Comparison of ENCODE assay signal across 10 mouse cellular contexts in genomic region chr15:101147115-101147909, GRCm38 (mm10). TPM values are rescaled to one million over a fixed set of nuclear protein-coding genes. Genes with fewer than 3 reads are reported as not detected.
DNase-seq lines count a peak whose midpoint lies in the region; ATAC-seq lines count a peak whose summit lies in the region.
"Had no signal": no experiment of that assay in that cellular context is flagged by ENCODE, and none has a peak within 500 bp of the region (broad histone marks: within the 10 kb centered on the region; RNA-seq: fewer than 3 reads in every experiment).

No protein-coding gene starts in this region.

- WGBS in heart, embryonic 11.5 days (ENCODE audit: insufficient replicate concordance) = 27% methylated on average over 16 of the region's 16 CpGs
- 76% methylated on average over 16 of the region's 16 CpGs for WGBS in midbrain, embryonic 16.5 days
- 76% methylated on average over 16 of the region's 16 CpGs for WGBS in midbrain, embryonic 15.5 days
- 23% methylated on average over 16 of the region's 16 CpGs for WGBS in heart, embryonic 15.5 days

- H3K27me3 ChIP-seq in heart, embryonic 11.5 days (ENCODE audit: control insufficient read depth, insufficient read depth, low read length) = no peaks in the 10 kb centered on the region
- H3K27me3 ChIP-seq in midbrain, embryonic 16.5 days (ENCODE audit: control insufficient read depth, insufficient read depth, low read depth, low read length) = no peaks in the 10 kb centered on the region
- no peaks in the 10 kb centered on the region for H3K27me3 ChIP-seq in midbrain, embryonic 15.5 days (replicated peaks)
- H3K27me3 ChIP-seq in heart, embryonic 15.5 days = no peaks in the 10 kb centered on the region
- no peaks in the 10 kb centered on the region for H3K27me3 ChIP-seq in splenic B cell, adult 2 months (ENCODE audit: control insufficient read depth, insufficient read depth, low read length, poor library complexity, severe bottlenecking)

- H3K4me2 ChIP-seq in heart, embryonic 11.5 days = peak overlapping the region; percentile 44
- no peak overlapping the region for H3K4me2 ChIP-seq in midbrain, embryonic 16.5 days (ENCODE audit: low read length)
- H3K4me2 ChIP-seq in midbrain, embryonic 15.5 days = no peak overlapping the region
- H3K4me2 ChIP-seq in heart, embryonic 15.5 days = peak overlapping the region; percentile 46

- no peak for DNase-seq in heart, adult 18-20 months
- DNase-seq in splenic B cell, adult 2 months (ENCODE audit: low read depth, low spot score) = peak; percentile 58
- no peak for DNase-seq in thymus, postnatal 14 days
- DNase-seq in cerebellum, adult 9-10 months = no peak

- ATAC-seq in heart, embryonic 11.5 days (replicated peaks; ENCODE audit: insufficient number of reproducible peaks, low FRiP score, low TSS enrichment) = 0 out of 2 replicates have a peak, but pooled peaks have one; percentile 12
- no peak for ATAC-seq in midbrain, embryonic 16.5 days
- no peak for ATAC-seq in midbrain, embryonic 15.5 days (replicated peaks)
- ATAC-seq in heart, embryonic 15.5 days (replicated peaks; ENCODE audit: insufficient number of reproducible peaks, insufficient read depth, low FRiP score, low read depth) = no peak

- H3K27ac ChIP-seq in heart, embryonic 11.5 days (ENCODE audit: low read depth, low read length) = peak overlapping the region; percentile 70
- 0 out of 2 replicates have a peak overlapping the region, but pooled peaks have one; percentile 32 for H3K27ac ChIP-seq in midbrain, embryonic 16.5 days (ENCODE audit: low read length)
- no peak overlapping the region for H3K27ac ChIP-seq in midbrain, embryonic 15.5 days
- peak overlapping the region; percentile 60 for H3K27ac ChIP-seq in heart, embryonic 15.5 days

- H3K4me3 ChIP-seq in heart, embryonic 11.5 days (ENCODE audit: low read depth, low read length) = no peak overlapping the region
- H3K4me3 ChIP-seq in midbrain, embryonic 16.5 days (ENCODE audit: low read depth, low read length) = no peak overlapping the region
- H3K4me3 ChIP-seq in midbrain, embryonic 15.5 days = no peak overlapping the region
- no peak overlapping the region for H3K4me3 ChIP-seq in heart, embryonic 15.5 days

- peaks cover 44% of the 10 kb centered on the region for H3K4me1 ChIP-seq in heart, embryonic 11.5 days (ENCODE audit: control insufficient read depth, insufficient read depth, low read length)
- peaks cover 14% of the 10 kb centered on the region for H3K4me1 ChIP-seq in midbrain, embryonic 16.5 days (ENCODE audit: control insufficient read depth, insufficient read depth, low read length)
- peaks cover 27% of the 10 kb centered on the region for H3K4me1 ChIP-seq in midbrain, embryonic 15.5 days
- peaks cover 62% of the 10 kb centered on the region for H3K4me1 ChIP-seq in heart, embryonic 15.5 days (replicated peaks)

- no peaks in the 10 kb centered on the region for H3K36me3 ChIP-seq in heart, embryonic 11.5 days (ENCODE audit: control insufficient read depth, insufficient read depth, low read length)
- H3K36me3 ChIP-seq in midbrain, embryonic 16.5 days (ENCODE audit: control insufficient read depth, insufficient read depth, low read length) = no peaks in the 10 kb centered on the region
- H3K36me3 ChIP-seq in midbrain, embryonic 15.5 days (replicated peaks) = no peaks in the 10 kb centered on the region
- no peaks in the 10 kb centered on the region for H3K36me3 ChIP-seq in heart, embryonic 15.5 days
- H3K36me3 ChIP-seq in splenic B cell, adult 2 months (ENCODE audit: control insufficient read depth, insufficient read depth, low read length, poor library complexity, severe bottlenecking) = no peaks in the 10 kb centered on the region

- no peaks in the 10 kb centered on the region for H3K9me3 ChIP-seq in heart, embryonic 11.5 days (replicated peaks; ENCODE audit: control insufficient read depth, low read length)
- no peaks in the 10 kb centered on the region for H3K9me3 ChIP-seq in midbrain, embryonic 16.5 days (replicated peaks; ENCODE audit: control insufficient read depth, low read length, poor library complexity, severe bottlenecking)
- H3K9me3 ChIP-seq in midbrain, embryonic 15.5 days = no peaks in the 10 kb centered on the region
- H3K9me3 ChIP-seq in heart, embryonic 15.5 days (replicated peaks) = no peaks in the 10 kb centered on the region

- H3K9ac ChIP-seq in heart, embryonic 11.5 days (ENCODE audit: low read depth, low read length) = peak overlapping the region; percentile 39; the same call in 1 of the 2 replicates
- no peak overlapping the region for H3K9ac ChIP-seq in midbrain, embryonic 16.5 days (ENCODE audit: low read depth, low read length)
- H3K9ac ChIP-seq in midbrain, embryonic 15.5 days = no peak overlapping the region
- peak overlapping the region; percentile 14; the same call in 1 of the 2 replicates for H3K9ac ChIP-seq in heart, embryonic 15.5 days

RNA-seq across cellular contexts. Expression of gene Acvrl1, which starts 19.0 kb away (rescaled TPM):
- 1.5 and 2.0 TPM in 2 replicates for polyA plus RNA-seq in heart, embryonic 11.5 days (2014; fragmentation: Nextera tagmentation; extraction: Ambion mirVana)
- total RNA-seq in heart, adult 18-20 months (2021) = 10 to 100 TPM; 26.5 to 27.9 TPM
- 8.0 and 10.6 TPM in 2 replicates for polyA plus RNA-seq in midbrain, embryonic 16.5 days (2015; fragmentation: Nextera tagmentation; extraction: Ambion mirVana)
- 8.6 and 8.7 TPM in 2 replicates for polyA plus RNA-seq in midbrain, embryonic 15.5 days (2015; fragmentation: Nextera tagmentation; extraction: Ambion mirVana)
- polyA plus RNA-seq in heart, embryonic 15.5 days (2015; fragmentation: Nextera tagmentation; extraction: Ambion mirVana) = 13.1 and 17.1 TPM in 2 replicates

RNA-seq across cellular contexts. Expression of gene Acvr1b, which starts 26.6 kb away (rescaled TPM):
- 8.0 and 8.9 TPM in 2 replicates for polyA plus RNA-seq in heart, embryonic 11.5 days (2014; fragmentation: Nextera tagmentation; extraction: Ambion mirVana)
- 10 to 100 TPM in 1 of 2 experiments, 1 to 10 TPM in 1; 9.8 to 10.3 TPM for total RNA-seq in heart, adult 18-20 months (2021)
- 22.1 and 24.5 TPM in 2 replicates for polyA plus RNA-seq in midbrain, embryonic 16.5 days (2015; fragmentation: Nextera tagmentation; extraction: Ambion mirVana)
- polyA plus RNA-seq in midbrain, embryonic 15.5 days (2015; fragmentation: Nextera tagmentation; extraction: Ambion mirVana) = 23.3 and 24.9 TPM in 2 replicates
- 5.8 and 6.9 TPM in 2 replicates for polyA plus RNA-seq in heart, embryonic 15.5 days (2015; fragmentation: Nextera tagmentation; extraction: Ambion mirVana)

RNA-seq across cellular contexts. Expression of gene Ankrd33, which starts 31.8 kb away (rescaled TPM):
- polyA plus RNA-seq in heart, embryonic 11.5 days (2014; fragmentation: Nextera tagmentation; extraction: Ambion mirVana) = not detected in 2 replicates
- total RNA-seq in heart, adult 18-20 months (2021) = not detected
- polyA plus RNA-seq in midbrain, embryonic 16.5 days (2015; fragmentation: Nextera tagmentation; extraction: Ambion mirVana) = not detected in 2 replicates
- polyA plus RNA-seq in midbrain, embryonic 15.5 days (2015; fragmentation: Nextera tagmentation; extraction: Ambion mirVana) = not detected in 2 replicates
- polyA plus RNA-seq in heart, embryonic 15.5 days (2015; fragmentation: Nextera tagmentation; extraction: Ambion mirVana) = not detected in 2 replicates
- total RNA-seq: layer of hippocampus, postnatal 14 days had no signal
- polyA plus RNA-seq: gonadal fat pad, adult 2 months had no signal

Comparison
In these comparisons a context has a peak if more than half of its experiments do, and no peak if none do; other contexts are left out.
1. H3K4me2 ChIP-seq: peak in heart, embryonic 11.5 days (single experiment) and heart, embryonic 15.5 days (single experiment); none in midbrain, embryonic 16.5 days (single experiment) and midbrain, embryonic 15.5 days (single experiment).
2. H3K9ac ChIP-seq: peak in heart, embryonic 11.5 days (single experiment) and heart, embryonic 15.5 days (single experiment); none in midbrain, embryonic 16.5 days (single experiment) and midbrain, embryonic 15.5 days (single experiment).